Mouse (Mus musculus) hindbrain, embryonic 11.5 days (tissue): ENCODE measurements at regions not wholly inside any gene's neighbourhood (a gene's known extent, or its start where the extent isn't known, plus 50 kb on each side); places are given as distances from the start of the nearest gene placed in this dataset.

ENCODE experiments used
- ATAC-seq: fragments of 200-750 bp; cut with Nextera tagmentation; 2 replicates; pipeline ENCODE4 v1.8.0; 2017; ENCODE audit warnings: mild to moderate bottlenecking, moderate TSS enrichment, moderate library complexity; ENCODE audit not compliant: low FRiP score
- DNase-seq: peaks from one replicate; pipeline ENCODE4 v3.0.0-alpha.2; 2015; ENCODE audit warnings: low spot score
- H3K27ac ChIP-seq: fragments of 300-500 bp; sonication (generic); 2 replicates; pipeline ENCODE4 v1.5.1; 2014; ENCODE audit warnings: mild to moderate bottlenecking, low read depth, low read length
- H3K27me3 ChIP-seq: fragments of 300-500 bp; sonication (generic); 2 replicates; pipeline ENCODE4 v1.6.1; 2014; ENCODE audit warnings: mild to moderate bottlenecking, low read length, moderate library complexity, mixed read lengths; ENCODE audit not compliant: control insufficient read depth, insufficient read depth
- H3K36me3 ChIP-seq: fragments of 300-500 bp; sonication (generic); 2 replicates; pipeline ENCODE4 v1.6.1; 2014; ENCODE audit warnings: mild to moderate bottlenecking, low read length, moderate library complexity, mixed read lengths; ENCODE audit not compliant: control insufficient read depth, insufficient read depth
- H3K4me1 ChIP-seq: fragments of 300-500 bp; sonication (generic); replicated peaks from 2 replicates; pipeline ENCODE4 v1.6.1; 2014; ENCODE audit warnings: low read length, mixed read lengths; ENCODE audit not compliant: control insufficient read depth, insufficient read depth
- H3K4me2 ChIP-seq: fragments of 300-500 bp; sonication (generic); replicated peaks from 2 replicates; pipeline ENCODE4 v1.6.1; 2014; ENCODE audit warnings: mild to moderate bottlenecking, low read depth, low read length
- H3K4me3 ChIP-seq: fragments of 300-500 bp; sonication (generic); 2 replicates; pipeline ENCODE4 v1.5.1; 2014; ENCODE audit warnings: low read depth, low read length
- H3K9ac ChIP-seq: fragments of 300-500 bp; sonication (generic); 2 replicates; pipeline ENCODE4 v1.6.1; 2014; ENCODE audit warnings: low read depth, low read length
- H3K9me3 ChIP-seq: fragments of 300-500 bp; sonication (generic); 2 replicates; pipeline ENCODE4 v1.6.1; 2016; ENCODE audit warnings: low read length; ENCODE audit not compliant: control insufficient read depth
- WGBS: fragments of 180-500 bp; shearing (Covaris S2); extraction: QIAGEN DNeasy Blood & Tissue Kit; methylation state at CpG from one replicate; pipeline ENCODE4 v1.1.7; 2014; 5-methylcytosine and 5-hydroxymethylcytosine counted together

DNA sequence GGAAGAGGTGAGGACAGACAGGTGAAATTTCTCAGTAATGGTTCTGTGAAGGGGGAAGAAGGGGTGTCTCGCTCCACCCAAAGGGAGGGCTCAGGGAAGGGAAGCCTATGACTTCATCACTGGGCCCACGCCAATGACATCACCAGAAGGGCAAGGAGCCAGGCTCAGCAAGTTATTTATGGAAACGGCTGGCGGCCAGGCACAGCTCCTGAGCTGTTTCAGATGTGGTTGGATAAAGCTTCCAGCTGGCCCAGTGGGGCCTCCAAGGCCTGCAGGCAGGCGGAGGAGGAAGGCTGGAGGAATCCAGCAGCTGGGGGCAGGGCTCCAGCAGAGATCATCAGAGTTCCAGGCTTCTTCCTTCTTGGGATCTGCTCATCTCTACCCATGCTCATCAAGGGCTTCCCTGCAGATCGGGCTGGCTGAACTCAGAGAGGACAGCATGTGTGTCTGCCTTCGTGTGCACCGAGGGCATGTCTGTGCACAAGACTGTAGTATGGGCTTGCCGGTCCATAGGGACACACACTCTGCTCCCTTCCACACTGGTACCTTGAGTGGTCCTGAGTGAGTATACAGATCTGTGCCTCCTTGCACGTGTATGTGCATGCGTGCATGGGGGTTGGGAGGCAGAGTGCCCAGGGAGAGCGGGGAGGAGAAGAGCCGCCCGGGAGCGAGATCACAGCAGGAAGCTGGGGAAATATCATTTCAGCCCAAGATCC lies 131.6 kb upstream of the Sdk2 start:
- H3K4me2 ChIP-seq: no peak overlapping the region
- no peak overlapping the region; the same call in 1 of the 2 replicates for H3K27ac ChIP-seq
- DNase-seq (peak; percentile 34), ATAC-seq (no peak)
- H3K9ac ChIP-seq: no peak overlapping the region
- 66% methylated on average over 15 of the region's 15 CpGs for WGBS
- no peak overlapping the region for H3K4me3 ChIP-seq
- no peaks in the 10 kb centered on the region for H3K27me3 ChIP-seq
- no peaks in the 10 kb centered on the region for H3K36me3 ChIP-seq
- no peaks in the 10 kb centered on the region for H3K9me3 ChIP-seq
- no peaks in the 10 kb centered on the region for H3K4me1 ChIP-seq

- Histone ChIP-seq H3K27me3 (no peaks in the 10 kb centered on the region), H3K9ac (no peak overlapping the region), H3K4me3 (no peak overlapping the region), H3K4me1 (no peaks in the 10 kb centered on the region), H3K4me2 (no peak overlapping the region), H3K36me3 (no peaks in the 10 kb centered on the region), H3K27ac (no peak overlapping the region), H3K9me3 (no peaks in the 10 kb centered on the region)
- DNase-seq (no peak), ATAC-seq (no peak)
- WGBS: 89% methylated on average over 2 of the region's 2 CpGs
Observed at GRCm38 (mm10) chr11:114195291-114195690, 128.4 kb upstream of the Sdk2 start.

GRCm38 (mm10) chr11:114194055-114194706 lies 127.3 kb upstream of the Sdk2 start:
- Histone ChIP-seq H3K4me2 (no peak overlapping the region), H3K27me3 (no peaks in the 10 kb centered on the region), H3K9ac (no peak overlapping the region), H3K4me1 (no peaks in the 10 kb centered on the region), H3K9me3 (no peaks in the 10 kb centered on the region), H3K27ac (no peak overlapping the region), H3K4me3 (no peak overlapping the region), H3K36me3 (no peaks in the 10 kb centered on the region)
- DNase-seq: no peak
- no peak for ATAC-seq
- WGBS: 52% methylated on average over 16 of the region's 16 CpGs

GRCm38 (mm10) chr11:114193018-114193417 lies 126.2 kb upstream of the Sdk2 start:
- Histone ChIP-seq H3K36me3 (no peaks in the 10 kb centered on the region), H3K9me3 (no peaks in the 10 kb centered on the region), H3K4me3 (no peak overlapping the region), H3K4me1 (no peaks in the 10 kb centered on the region), H3K27me3 (no peaks in the 10 kb centered on the region), H3K9ac (no peak overlapping the region), H3K27ac (no peak overlapping the region), H3K4me2 (no peak overlapping the region)
- 95% methylated on average over 7 of the region's 7 CpGs for WGBS
- ATAC-seq: no peak
- DNase-seq: no peak

DNA sequence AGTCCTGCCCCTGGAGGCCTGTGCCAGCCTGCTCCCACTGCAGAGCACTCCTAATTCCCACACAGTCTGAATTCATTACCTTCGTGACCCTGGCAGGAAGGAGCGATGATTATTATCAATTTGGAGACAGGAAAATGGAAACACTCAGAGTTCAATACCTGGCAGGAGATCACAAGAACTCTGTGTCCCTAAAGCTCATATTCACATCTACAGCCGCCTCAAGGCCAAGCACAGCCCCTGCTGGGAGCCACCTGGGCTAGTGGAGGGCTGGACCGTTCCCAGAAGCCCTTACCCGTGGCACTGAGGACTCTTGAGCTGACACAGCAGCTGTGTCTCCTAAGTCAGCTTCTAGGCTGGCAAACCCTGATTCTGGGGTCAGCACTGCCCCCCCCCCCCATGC lies 124.8 kb upstream of the Sdk2 start:
- ATAC-seq (no peak), DNase-seq (no peak)
- no peaks in the 10 kb centered on the region for H3K27me3 ChIP-seq
- no peaks in the 10 kb centered on the region for H3K36me3 ChIP-seq
- no peaks in the 10 kb centered on the region for H3K4me1 ChIP-seq
- H3K4me2 ChIP-seq: no peak overlapping the region
- WGBS: 67% methylated on average over 5 of the region's 5 CpGs
- no peaks in the 10 kb centered on the region for H3K9me3 ChIP-seq
- H3K4me3 ChIP-seq: no peak overlapping the region
- H3K9ac ChIP-seq: no peak overlapping the region
- H3K27ac ChIP-seq: no peak overlapping the region

DNA sequence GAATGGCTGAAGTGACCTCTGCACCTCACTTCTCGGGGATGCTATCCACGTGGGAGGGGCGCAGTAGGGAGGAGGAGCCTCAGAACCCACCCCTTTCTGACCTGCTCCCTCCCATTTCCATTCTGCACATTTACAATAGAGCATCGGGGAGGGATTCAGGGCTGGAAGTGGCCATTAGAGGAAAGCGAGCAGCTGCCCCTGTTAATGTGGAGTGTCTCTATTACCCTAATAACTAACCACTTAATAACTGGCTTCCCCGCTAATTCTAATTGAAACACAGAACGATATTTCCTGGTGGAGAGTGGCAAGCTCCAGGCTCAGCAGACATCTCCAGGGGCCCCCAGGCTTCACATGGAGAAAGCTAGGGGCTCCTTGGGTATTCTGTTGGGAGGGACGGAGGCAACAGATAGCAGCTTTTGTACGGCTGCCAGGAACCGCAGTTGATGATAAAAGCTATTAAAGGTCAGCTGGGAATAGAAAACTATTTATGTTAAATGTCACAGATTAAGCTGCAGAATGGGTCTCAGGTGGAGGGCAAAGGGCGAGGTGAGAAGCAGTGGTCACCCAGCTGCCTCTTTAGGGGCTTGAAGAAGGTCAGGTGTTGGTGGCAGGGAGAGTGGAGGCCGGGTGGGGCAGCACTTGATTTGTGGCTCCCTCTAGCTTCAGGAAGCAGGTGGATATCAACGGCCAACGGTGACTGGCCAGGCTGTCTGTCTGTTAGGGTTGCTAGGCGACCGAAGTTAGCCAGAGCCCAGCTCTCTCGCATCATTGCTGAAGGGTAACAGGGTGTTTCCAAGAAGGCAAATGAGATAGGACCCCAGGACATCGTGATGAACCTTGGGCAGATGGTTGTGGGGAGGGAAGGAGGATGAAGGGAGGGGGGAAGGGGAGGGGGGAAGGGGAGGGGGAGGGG lies 118.4 kb upstream of the Sdk2 start:
- WGBS: 49% methylated on average over 17 of the region's 18 CpGs

GRCm38 (mm10) chr11:114184431-114184830 lies 117.6 kb upstream of the Sdk2 start:
- Histone ChIP-seq H3K36me3 (no peaks in the 10 kb centered on the region), H3K27me3 (no peaks in the 10 kb centered on the region), H3K4me2 (no peak overlapping the region), H3K4me3 (no peak overlapping the region), H3K27ac (no peak overlapping the region), H3K9ac (no peak overlapping the region), H3K4me1 (peaks cover 3% of the 10 kb centered on the region; the same call in 1 of the 2 replicates), H3K9me3 (no peaks in the 10 kb centered on the region)
- no peak for ATAC-seq
- DNase-seq: peak; percentile 29
- WGBS: 81% methylated on average over 5 of the region's 5 CpGs

More for the DNA sequence above, 118.4 kb upstream of the Sdk2 start:
- Histone ChIP-seq H3K27ac (no peak overlapping the region), H3K4me2 (no peak overlapping the region), H3K27me3 (no peaks in the 10 kb centered on the region), H3K4me3 (no peak overlapping the region), H3K9ac (no peak overlapping the region), H3K36me3 (no peaks in the 10 kb centered on the region), H3K4me1 (peaks cover 3% of the 10 kb centered on the region; the same call in 1 of the 2 replicates), H3K9me3 (no peaks in the 10 kb centered on the region)
- DNase-seq (peak; percentile 75), ATAC-seq (peak; percentile 71)

DNA sequence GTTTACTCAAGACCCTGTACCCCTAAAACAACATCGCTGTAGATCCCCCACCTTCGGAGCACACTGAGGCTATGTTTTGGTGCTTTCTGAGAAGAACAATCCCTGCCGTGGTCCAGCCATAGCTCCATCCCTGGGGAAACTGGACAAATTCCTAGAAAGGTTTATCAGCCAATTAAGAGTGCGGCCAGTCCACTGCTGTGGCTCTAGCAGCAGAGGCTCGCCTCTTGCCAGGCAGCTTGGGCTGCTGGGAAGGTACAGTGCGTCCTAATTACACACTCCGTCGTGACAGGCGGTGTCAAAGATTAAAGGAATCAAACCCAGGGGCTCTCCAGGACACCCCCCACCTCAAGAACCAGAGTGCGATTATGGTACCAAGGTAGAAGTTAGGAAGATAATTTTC lies 116.4 kb upstream of the Sdk2 start:
- no peak overlapping the region for H3K4me2 ChIP-seq
- no peak overlapping the region for H3K9ac ChIP-seq
- no peak overlapping the region for H3K27ac ChIP-seq
- no peak overlapping the region for H3K4me3 ChIP-seq
- H3K9me3 ChIP-seq: no peaks in the 10 kb centered on the region
- DNase-seq (no peak), ATAC-seq (no peak)
- peaks cover 3% of the 10 kb centered on the region for H3K4me1 ChIP-seq
- 87% methylated on average over 10 of the region's 10 CpGs for whole genome bisulfite sequencing
- no peaks in the 10 kb centered on the region for H3K36me3 ChIP-seq
- no peaks in the 10 kb centered on the region for H3K27me3 ChIP-seq
